13 mouse cellular contexts compared by ENCODE assay signal in genomic region chr19:36646132-36646828, GRCm38 (mm10).
DNase-seq lines count a peak whose midpoint lies in the region; ATAC-seq lines count a peak whose summit lies in the region.
"Had no signal": no experiment of that assay in that cellular context is flagged by ENCODE, and none has a peak within 500 bp of the region (broad histone marks: within the 10 kb centered on the region; RNA-seq: fewer than 3 reads in every experiment).

No protein-coding gene starts in this region.

- H3K27ac ChIP-seq in heart, embryonic 15.5 days, result peak overlapping the region; percentile 43
- H3K27ac ChIP-seq: embryonic facial prominence, embryonic 12.5 days; liver, embryonic 15.5 days had no signal

- peak; percentile 70 for ATAC-seq in heart, embryonic 15.5 days (replicated peaks; ENCODE audit: insufficient number of reproducible peaks, insufficient read depth, low FRiP score, low read depth)

- H3K4me2 ChIP-seq in heart, embryonic 15.5 days, result no peak overlapping the region
- H3K4me2 ChIP-seq: embryonic facial prominence, embryonic 12.5 days; liver, embryonic 15.5 days had no signal

- H3K4me1 ChIP-seq in heart, embryonic 15.5 days (replicated peaks), result peaks cover 18% of the 10 kb centered on the region
- H3K4me1 ChIP-seq: embryonic facial prominence, embryonic 12.5 days; liver, embryonic 15.5 days had no signal

- DNase-seq in testis, postnatal 10 days (ENCODE audit: low spot score), result peak; percentile 27
- no peak for DNase-seq in testis, postnatal 14 days (ENCODE audit: low spot score)
- peak; percentile 74 for DNase-seq in kidney, postnatal 10 days
- DNase-seq in cerebellum, adult 8-10 months, result no peak
- no peak for DNase-seq in embryo, embryonic 10 days (ENCODE audit: low spot score)
- no peak for DNase-seq in gastrocnemius, adult 18-20 months (ENCODE audit: low spot score)
- DNase-seq: gastrocnemius, postnatal 14 days; right cerebral cortex, postnatal 14 days; thymus, postnatal 36 days had no signal

- H3K36me3 ChIP-seq in heart, embryonic 15.5 days, result peaks cover 11% of the 10 kb centered on the region
- H3K36me3 ChIP-seq: embryonic facial prominence, embryonic 12.5 days; liver, embryonic 15.5 days had no signal

- 63% methylated on average over 7 of the region's 7 CpGs for WGBS in heart, embryonic 15.5 days

- no peaks in the 10 kb centered on the region for H3K9me3 ChIP-seq in heart, embryonic 15.5 days (replicated peaks)
- H3K9me3 ChIP-seq: liver, embryonic 15.5 days had no signal

- no peaks in the 10 kb centered on the region for H3K27me3 ChIP-seq in heart, embryonic 15.5 days
- H3K27me3 ChIP-seq: embryonic facial prominence, embryonic 12.5 days; liver, embryonic 15.5 days had no signal

- H3K4me3 ChIP-seq in heart, embryonic 15.5 days, result no peak overlapping the region
- H3K4me3 ChIP-seq: embryonic facial prominence, embryonic 12.5 days; liver, embryonic 15.5 days; myocyte had no signal

- no peak overlapping the region for H3K9ac ChIP-seq in heart, embryonic 15.5 days
- H3K9ac ChIP-seq: embryonic facial prominence, embryonic 12.5 days; liver, embryonic 15.5 days had no signal

Comparison
In these comparisons a context has a peak if more than half of its experiments do, and no peak if none do; other contexts are left out.
1. DNase-seq: peak in testis, postnatal 10 days (single experiment) and kidney, postnatal 10 days (single experiment); none in testis, postnatal 14 days (single experiment), cerebellum, adult 8-10 months (single experiment), embryo, embryonic 10 days (single experiment) and gastrocnemius, adult 18-20 months (single experiment).